ENCODE assay signal across 8 mouse cellular contexts in genomic region chr6:113193765-113194460, GRCm38 (mm10). TPM values are rescaled to one million over a fixed set of nuclear protein-coding genes. Genes with fewer than 3 reads are reported as not detected.
DNase-seq lines count a peak whose midpoint lies in the region; ATAC-seq and TF ChIP-seq lines count a peak whose summit lies in the region.

No protein-coding gene starts in this region.

- H3K4me1 ChIP-seq in liver, embryonic 11.5 days (replicated peaks; ENCODE audit: control insufficient read depth, insufficient read depth, low read length) = no peaks in the 10 kb centered on the region
- peaks cover 4% of the 10 kb centered on the region for H3K4me1 ChIP-seq in embryonic facial prominence, embryonic 14.5 days (ENCODE audit: control insufficient read depth, insufficient read depth, low read length)
- H3K4me1 ChIP-seq in stomach, embryonic 14.5 days (ENCODE audit: control insufficient read depth, insufficient read depth, low read length) = 0 out of 2 replicates have a peak, but pooled peaks cover 3% of the 10 kb centered on the region

- 5% methylated on average over 45 of the region's 46 CpGs for WGBS in liver, embryonic 11.5 days
- 2% methylated on average over 39 of the region's 46 CpGs for WGBS in embryonic facial prominence, embryonic 14.5 days
- WGBS in stomach, embryonic 14.5 days = 4% methylated on average over 46 of the region's 46 CpGs

- H3K27ac ChIP-seq in liver, embryonic 11.5 days (ENCODE audit: low read depth, low read length) = no peak overlapping the region
- H3K27ac ChIP-seq in embryonic facial prominence, embryonic 14.5 days (replicated peaks; ENCODE audit: low read depth, low read length) = no peak overlapping the region
- H3K27ac ChIP-seq in stomach, embryonic 14.5 days (ENCODE audit: low read length) = no peak overlapping the region

- TF ChIP-seq POLR2A in brain, embryonic 14.5 days (IDR thresholded peaks at IDR 0.05; ENCODE audit: borderline replicate concordance, extremely low read depth, insufficient read depth, insufficient read length, poor library complexity, severe bottlenecking) = no peak

- peaks cover 45% of the 10 kb centered on the region for H3K27me3 ChIP-seq in liver, embryonic 11.5 days (replicated peaks; ENCODE audit: control insufficient read depth, insufficient read depth, low read length)
- H3K27me3 ChIP-seq in embryonic facial prominence, embryonic 14.5 days (replicated peaks; ENCODE audit: control insufficient read depth, insufficient read depth, low read length) = peaks cover 35% of the 10 kb centered on the region
- peaks cover 25% of the 10 kb centered on the region for H3K27me3 ChIP-seq in stomach, embryonic 14.5 days (ENCODE audit: control insufficient read depth, insufficient read depth, low read length)

- no peak overlapping the region for H3K9ac ChIP-seq in liver, embryonic 11.5 days (ENCODE audit: low read depth, low read length)
- no peak overlapping the region for H3K9ac ChIP-seq in embryonic facial prominence, embryonic 14.5 days (ENCODE audit: low read depth, low read length)
- H3K9ac ChIP-seq in stomach, embryonic 14.5 days (replicated peaks; ENCODE audit: low read depth, low read length) = no peak overlapping the region

- no peak for ATAC-seq in liver, embryonic 11.5 days (replicated peaks; ENCODE audit: low FRiP score)
- no peak for ATAC-seq in embryonic facial prominence, embryonic 14.5 days (ENCODE audit: low read depth)
- ATAC-seq in stomach, embryonic 14.5 days (ENCODE audit: insufficient number of reproducible peaks, insufficient read depth, low FRiP score, low read depth) = no peak
- no peak for ATAC-seq in erythroid progenitor cell, adult 5-6 weeks (replicated peaks; ENCODE audit: low FRiP score, poor library complexity, severe bottlenecking)

- no peaks in the 10 kb centered on the region for H3K36me3 ChIP-seq in liver, embryonic 11.5 days (ENCODE audit: control insufficient read depth, insufficient read depth, low read length)
- H3K36me3 ChIP-seq in embryonic facial prominence, embryonic 14.5 days (ENCODE audit: control insufficient read depth, insufficient read depth, low read length) = no peaks in the 10 kb centered on the region
- H3K36me3 ChIP-seq in stomach, embryonic 14.5 days (ENCODE audit: control insufficient read depth, insufficient read depth, low read length) = no peaks in the 10 kb centered on the region

- no peak for TF ChIP-seq CTCF in brain, embryonic 14.5 days (IDR thresholded peaks at IDR 0.05; ENCODE audit: borderline replicate concordance, extremely low read depth, insufficient read depth, insufficient read length)

- peak overlapping the region; percentile 2 for H3K4me2 ChIP-seq in liver, embryonic 11.5 days
- peak overlapping the region; percentile 69 for H3K4me2 ChIP-seq in embryonic facial prominence, embryonic 14.5 days (ENCODE audit: low read depth, low read length)
- H3K4me2 ChIP-seq in stomach, embryonic 14.5 days (replicated peaks; ENCODE audit: low read depth, low read length) = peak overlapping the region; percentile 25; the same call in 1 of the 2 replicates

- peak; percentile 58 for DNase-seq in liver, embryonic 11.5 days (ENCODE audit: low spot score)
- no peak for DNase-seq in liver
- peak; percentile 45 for DNase-seq in brain, embryonic 14.5 days (ENCODE audit: low read depth)
- peak; percentile 78 for DNase-seq in embryonic facial prominence, embryonic 14.5 days (ENCODE audit: low spot score)
- peak; percentile 24 for DNase-seq in induced T-regulatory cell, adult 2 months (ENCODE audit: low read depth)
- peak; percentile 30 for DNase-seq in lung, postnatal 14 days

- no peaks in the 10 kb centered on the region for H3K9me3 ChIP-seq in liver, embryonic 11.5 days (ENCODE audit: control insufficient read depth, low read length)
- no peaks in the 10 kb centered on the region for H3K9me3 ChIP-seq in embryonic facial prominence, embryonic 14.5 days (ENCODE audit: control insufficient read depth, low read length)
- H3K9me3 ChIP-seq in stomach, embryonic 14.5 days (ENCODE audit: control insufficient read depth, low read depth, low read length) = no peaks in the 10 kb centered on the region

- 0 out of 2 replicates have a peak overlapping the region, but pooled peaks have one; percentile 47 for H3K4me3 ChIP-seq in liver, embryonic 11.5 days (ENCODE audit: low read depth, low read length)
- peak overlapping the region; percentile 47; the same call in 1 of the 2 replicates for H3K4me3 ChIP-seq in embryonic facial prominence, embryonic 14.5 days (ENCODE audit: low read depth, low read length)
- H3K4me3 ChIP-seq in stomach, embryonic 14.5 days (ENCODE audit: low read depth, low read length) = no peak overlapping the region; the same call in 1 of the 2 replicates

RNA-seq across cellular contexts. Expression of gene Lhfpl4, which starts 1.3 kb away (rescaled TPM):
- polyA plus RNA-seq in liver, embryonic 11.5 days (2014; fragmentation: Nextera tagmentation; extraction: Ambion mirVana) = 0.81 and 1.0 TPM in 2 replicates
- 55.7 and 93.3 TPM in 2 replicates for polyA plus RNA-seq in brain, embryonic 14.5 days (2012; rRNA removed)
- polyA plus RNA-seq in embryonic facial prominence, embryonic 14.5 days (2014; fragmentation: Nextera tagmentation; extraction: Ambion mirVana) = 1.2 TPM in 2 replicates
- 0.87 and 1.8 TPM in 2 replicates for polyA plus RNA-seq in stomach, embryonic 14.5 days (2014; fragmentation: Nextera tagmentation; extraction: Ambion mirVana)
- not detected in 2 replicates for total RNA-seq in erythroid progenitor cell, adult 5-6 weeks (2015; ENCODE audit: low replicate concordance)
- 0.26 TPM in 1 of 2 replicates, not detected in the other for total RNA-seq in erythroid progenitor cell, adult 5-6 weeks (2017; ENCODE audit: low replicate concordance)

RNA-seq across cellular contexts. Expression of gene Mtmr14, which starts 43.7 kb away (rescaled TPM):
- 29.9 and 30.7 TPM in 2 replicates for polyA plus RNA-seq in liver, embryonic 11.5 days (2014; fragmentation: Nextera tagmentation; extraction: Ambion mirVana)
- polyA plus RNA-seq in brain, embryonic 14.5 days (2012; rRNA removed) = 38.6 and 51.5 TPM in 2 replicates
- 31.6 and 33.3 TPM in 2 replicates for polyA plus RNA-seq in embryonic facial prominence, embryonic 14.5 days (2014; fragmentation: Nextera tagmentation; extraction: Ambion mirVana)
- 31.6 and 33.2 TPM in 2 replicates for polyA plus RNA-seq in stomach, embryonic 14.5 days (2014; fragmentation: Nextera tagmentation; extraction: Ambion mirVana)
- 25.6 and 28.9 TPM in 2 replicates for total RNA-seq in erythroid progenitor cell, adult 5-6 weeks (2015; ENCODE audit: low replicate concordance)
- 28.8 and 42.9 TPM in 2 replicates for total RNA-seq in erythroid progenitor cell, adult 5-6 weeks (2017; ENCODE audit: low replicate concordance)

Comparison
In these comparisons a context has a peak if more than half of its experiments do, and no peak if none do; other contexts are left out.
1. H3K4me2 ChIP-seq: peak in every context shown above with its lines; median percentile 69 in embryonic facial prominence, embryonic 14.5 days; 25 in stomach, embryonic 14.5 days; 2 in liver, embryonic 11.5 days.
2. RNA of gene Lhfpl4, which starts 1.3 kb away (polyA plus RNA-seq): 55.7 to 93.3 TPM in brain, embryonic 14.5 days; 1.2 TPM in embryonic facial prominence, embryonic 14.5 days, 0.81 to 1.0 TPM in liver, embryonic 11.5 days and 0.87 to 1.8 TPM in stomach, embryonic 14.5 days; every median in the first group is over 10 times any median in the second.